Mouse (Mus musculus): ENCODE results near the gene Parp8.

- TF ChIP-seq CTCF (IDR thresholded peaks at IDR 0.05): no peak
- TF ChIP-seq EP300 (IDR thresholded peaks at IDR 0.05; ENCODE audit: insufficient read depth, low read depth, low read length): no peak
- no peak for TF ChIP-seq POLR2A (IDR thresholded peaks at IDR 0.05; ENCODE audit: insufficient read depth, low read depth, low read length)
Measured at GRCm38 (mm10) chr13:117000493-117000892, 24.8 kb downstream of the Parp8 start.

All from heart, adult 2 months (tissue).